Mouse (Mus musculus): ENCODE measurements at regions not wholly inside any gene's neighbourhood (a gene's known extent, or its start where the extent isn't known, plus 50 kb on each side); places are given as distances from the start of the nearest gene placed in this dataset.

- no peak for DNase-seq
Measured at GRCm38 (mm10) chr10:87432306-87432705, 61.2 kb downstream of the Ascl1 start.

DNA sequence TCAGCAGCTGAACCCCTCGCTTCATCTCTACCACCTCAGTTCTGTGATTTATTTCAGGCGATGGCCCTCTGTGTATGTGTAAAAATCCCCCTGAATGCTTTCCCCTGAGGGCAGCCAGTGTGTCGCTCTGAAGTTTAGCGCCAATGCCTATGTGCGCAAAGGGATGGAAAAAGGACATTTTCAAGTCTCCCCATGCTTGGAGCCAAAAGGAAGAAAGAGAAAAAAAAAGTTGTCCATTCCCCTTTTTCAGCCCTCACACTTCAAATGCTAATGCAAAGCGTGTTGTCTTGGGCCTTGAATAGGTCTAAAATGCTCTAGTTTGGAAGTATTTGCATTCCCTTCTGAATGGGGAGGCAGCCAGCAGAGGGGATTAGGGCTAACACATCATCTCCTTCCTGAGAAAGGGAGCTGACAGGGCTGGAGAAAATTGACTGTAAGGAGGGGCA is 73.5 kb downstream of the Ascl1 start:
- DNase-seq = peak; percentile 69

GRCm38 (mm10) chr10:87419245-87419939 is 74.1 kb downstream of the Ascl1 start:
- DNase-seq = peak; percentile 44

DNA sequence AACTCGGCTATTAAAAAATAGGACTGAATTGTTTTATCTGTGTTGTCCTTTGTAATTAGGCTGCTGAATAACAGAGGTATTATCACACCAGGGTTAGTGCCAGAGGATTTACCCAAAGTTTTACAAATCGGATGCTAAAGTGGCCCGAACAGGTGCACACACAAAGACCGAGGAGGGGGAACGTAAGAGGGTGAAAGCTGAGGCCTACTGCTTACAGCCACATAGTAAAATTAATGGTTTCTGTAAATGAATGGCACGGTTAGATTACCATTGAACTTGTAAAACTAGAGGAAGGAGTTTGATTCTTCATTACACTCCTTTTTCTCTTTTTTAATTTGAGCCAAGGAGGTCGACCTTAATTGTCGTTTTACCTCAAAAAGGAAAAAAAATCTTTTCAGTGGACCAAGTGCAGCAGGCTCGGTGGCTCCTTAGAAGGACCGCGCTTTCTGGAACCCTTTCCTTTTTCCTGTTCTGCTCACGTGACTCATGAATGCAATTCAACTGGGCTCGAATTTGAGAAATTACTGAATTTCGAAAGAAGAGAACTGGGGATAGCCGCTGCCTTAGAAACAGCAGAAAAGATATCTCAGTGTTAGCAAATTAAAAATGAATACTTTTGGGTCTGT is 99.1 kb downstream of the Ascl1 start:
- DNase-seq = no peak

DNA sequence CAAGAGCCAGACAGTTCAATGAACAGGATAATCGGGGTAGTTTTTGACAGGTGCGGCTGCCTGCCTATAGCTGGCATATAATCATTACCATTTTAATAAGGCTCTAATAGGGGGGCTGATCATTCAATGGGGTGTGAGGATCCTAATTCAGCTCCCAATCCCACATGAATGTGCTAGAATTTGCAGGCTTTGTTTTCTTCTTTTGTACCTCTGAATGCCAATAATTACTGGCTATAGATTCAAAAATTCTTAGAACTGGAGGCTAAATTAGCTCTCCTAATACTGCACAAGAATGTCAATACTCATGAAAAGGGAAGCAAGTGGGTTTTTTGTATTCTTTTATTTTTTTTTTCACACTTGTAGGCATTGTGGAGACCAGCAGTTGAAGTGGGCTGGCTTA is 104.3 kb downstream of the Ascl1 start:
- no peak for DNase-seq

GRCm38 (mm10) chr10:87385276-87385675 is 108.2 kb downstream of the Ascl1 start:
- no peak for DNase-seq

DNA sequence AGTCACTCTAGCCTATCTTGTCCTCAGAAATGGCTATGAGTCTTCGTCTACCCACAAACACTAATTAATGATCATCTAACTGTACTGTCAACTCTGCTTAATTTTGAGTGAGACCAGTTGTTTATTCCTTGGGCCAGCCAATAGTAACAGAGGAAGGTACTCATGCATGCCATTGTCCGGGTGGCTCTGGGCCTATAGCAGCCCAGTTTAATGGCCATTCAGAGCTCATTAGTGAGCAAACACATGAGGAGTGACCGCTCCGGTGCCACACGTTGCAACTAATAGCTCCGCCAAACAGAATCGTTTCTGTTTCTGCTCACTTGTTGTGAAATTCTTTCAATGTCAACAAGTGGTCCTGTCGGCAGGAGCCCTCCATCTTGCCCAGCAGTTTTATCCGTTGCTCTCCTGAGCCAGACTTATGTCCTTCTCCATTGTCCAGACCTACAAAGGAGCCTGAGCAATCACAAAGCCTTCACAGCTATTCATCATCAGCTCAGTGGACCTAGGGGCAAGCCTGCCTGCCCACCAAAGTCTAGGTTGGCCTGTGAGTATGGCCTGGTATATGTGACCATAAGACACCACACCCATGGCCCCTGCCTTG is 108.8 kb downstream of the Ascl1 start:
- DNase-seq = no peak

DNA sequence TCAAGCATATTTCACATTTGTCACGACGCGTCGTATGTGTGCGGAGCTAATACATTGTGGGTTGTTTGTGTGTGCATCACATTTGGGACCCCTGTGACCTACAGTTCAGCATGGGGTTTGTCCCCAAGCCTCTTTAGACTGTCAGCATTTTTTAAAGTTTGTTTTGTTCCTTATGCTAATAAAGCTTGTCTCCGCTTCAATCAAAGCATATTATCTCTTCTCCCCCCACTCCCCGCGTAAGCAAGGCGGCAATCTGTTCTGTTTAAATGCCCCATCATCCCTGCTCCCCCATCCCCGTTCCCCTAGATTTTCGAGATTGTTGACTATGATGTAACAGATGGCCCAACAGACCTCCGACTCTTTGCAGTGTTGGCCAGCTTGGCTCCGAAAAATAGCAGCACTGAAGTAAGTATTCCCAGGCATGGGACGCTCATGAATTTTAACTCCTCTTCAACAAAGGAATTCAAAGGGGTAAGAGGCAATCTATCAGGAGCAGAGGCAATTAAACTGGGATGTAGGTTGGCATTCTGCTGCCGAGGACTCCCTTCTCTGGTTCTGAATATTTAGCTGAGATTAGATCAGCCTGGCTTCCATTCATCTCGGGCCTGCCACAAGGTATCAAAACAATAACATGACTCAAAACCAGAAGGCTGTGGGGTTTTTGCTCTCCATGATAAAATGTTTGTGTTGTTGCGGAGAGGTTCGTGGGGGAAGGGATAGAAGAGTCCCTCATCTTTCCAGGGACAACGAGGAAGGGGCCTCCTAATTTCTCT is 141.9 kb downstream of the Ascl1 start:
- DNase-seq = peak; percentile 55

DNA sequence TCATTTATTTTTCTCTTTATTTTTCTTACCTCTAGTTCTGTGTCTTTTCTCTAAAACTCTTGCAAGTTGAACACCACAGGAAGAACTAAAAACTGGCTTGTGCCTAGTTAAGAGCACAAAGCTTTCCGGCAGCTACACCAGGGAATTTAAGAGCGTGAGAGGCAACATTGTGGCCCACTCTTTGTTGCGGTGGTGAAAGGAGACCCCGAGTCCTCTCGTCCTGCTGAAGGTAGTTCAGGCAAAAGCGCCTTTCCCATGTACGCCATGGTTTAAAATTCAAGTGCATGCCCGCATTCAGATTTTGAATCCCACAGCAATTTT is 142.4 kb downstream of the Ascl1 start:
- peak; percentile 28 for DNase-seq

DNA sequence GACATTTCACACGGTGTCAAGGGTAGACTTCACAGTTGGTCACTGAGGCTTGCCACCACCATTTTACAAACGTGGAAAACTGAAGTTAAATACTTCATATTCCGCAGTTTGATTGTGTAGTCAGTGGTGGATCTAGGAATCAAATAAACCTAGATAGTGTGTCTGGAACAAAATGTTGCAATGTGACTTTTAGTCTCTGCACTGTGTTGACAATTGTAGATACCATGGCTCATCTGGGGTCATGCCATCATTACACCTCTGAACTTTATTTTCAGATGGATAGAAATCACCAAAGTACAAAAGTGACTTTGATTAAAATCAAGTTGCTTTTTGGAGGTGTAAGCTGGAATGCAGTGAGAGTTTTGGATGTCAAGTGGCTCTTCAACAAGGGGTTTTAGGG is 158.3 kb downstream of the Ascl1 start:
- DNase-seq = no peak

DNA sequence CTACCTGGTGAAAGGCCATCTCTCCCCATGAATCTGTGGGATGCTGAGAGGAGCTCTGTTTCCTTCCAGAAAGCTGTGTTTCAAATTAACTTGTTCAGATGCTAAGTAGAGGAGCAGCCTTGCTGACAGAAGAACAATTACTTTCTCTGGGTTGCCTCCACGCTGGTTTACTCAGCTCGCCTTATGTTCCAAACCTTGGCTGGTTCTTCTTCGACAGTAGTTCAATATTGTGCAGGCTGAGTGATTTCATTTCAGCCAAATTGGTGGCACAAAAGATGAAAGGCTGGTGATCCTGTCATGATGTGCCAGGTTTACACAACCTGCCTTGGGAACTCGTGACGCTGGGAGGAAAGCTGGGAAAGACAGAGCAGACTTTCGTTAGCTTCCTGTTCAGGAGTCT is 160.1 kb downstream of the Ascl1 start:
- no peak for DNase-seq

GRCm38 (mm10) chr10:87329471-87329870 is 164.0 kb downstream of the Ascl1 start:
- DNase-seq = no peak

DNA sequence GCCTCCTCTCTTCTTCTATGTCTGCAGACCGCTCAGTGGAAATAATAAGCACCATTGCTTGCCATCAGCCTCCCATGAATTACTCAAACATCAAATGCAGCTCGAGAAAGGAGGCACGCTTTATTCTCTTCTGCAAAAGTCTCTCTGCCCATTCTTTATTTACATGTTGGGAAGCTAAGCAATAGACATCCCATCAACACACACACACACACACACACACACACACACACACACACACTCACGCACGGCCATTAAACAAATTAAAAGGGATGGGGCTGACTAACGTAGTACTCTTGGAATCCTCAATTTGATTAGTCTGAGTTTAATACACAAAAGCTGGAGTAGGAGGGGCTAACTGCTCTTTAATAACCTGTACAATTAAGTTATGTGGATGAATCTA is 167.7 kb downstream of the Ascl1 start:
- no peak for DNase-seq

DNA sequence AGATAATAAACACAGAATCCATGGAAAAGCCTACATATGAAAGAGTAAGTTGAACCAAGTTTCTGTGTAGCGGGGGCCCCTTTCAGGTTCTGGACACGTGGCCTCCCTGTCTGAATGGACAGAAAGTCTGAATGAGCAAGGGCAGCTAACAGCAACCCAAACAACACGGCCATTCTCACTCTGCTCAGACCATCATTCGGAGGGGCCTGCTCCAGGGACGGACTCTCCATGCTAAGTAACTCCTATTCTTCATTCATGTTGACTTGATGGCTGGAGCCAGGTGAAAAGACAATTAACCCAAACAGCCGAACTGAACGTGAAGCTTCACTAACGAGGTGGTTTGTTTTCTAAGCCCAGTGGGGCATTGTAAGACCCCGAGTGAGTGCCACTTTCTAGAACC is 168.3 kb downstream of the Ascl1 start:
- no peak for DNase-seq

DNA sequence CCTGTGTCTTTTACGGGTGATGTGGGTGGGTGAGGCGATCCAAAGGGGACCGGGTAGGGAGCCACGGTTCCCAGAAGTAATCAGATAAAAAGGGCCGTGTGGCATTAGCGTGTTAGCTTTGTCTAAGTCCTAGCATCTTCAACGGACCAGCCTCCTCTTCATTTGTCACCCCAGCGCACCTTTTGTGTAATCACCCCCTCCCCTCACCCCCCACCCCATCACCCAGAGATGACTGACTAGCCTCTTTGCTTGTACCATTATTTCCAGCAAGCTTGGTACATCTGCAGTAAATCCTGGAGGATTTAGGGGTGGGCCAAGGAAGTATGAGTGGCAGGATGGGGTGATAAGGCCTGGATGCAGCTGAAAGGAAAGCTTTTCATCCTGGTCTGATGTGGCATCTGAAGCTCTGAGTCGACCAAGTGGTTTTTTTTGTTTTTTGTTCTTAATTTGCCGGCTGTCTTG is 183.8 kb downstream of the Ascl1 start:
- no peak for DNase-seq

GRCm38 (mm10) chr10:87308815-87309396 is 184.6 kb downstream of the Ascl1 start:
- DNase-seq = no peak

GRCm38 (mm10) chr10:87297166-87297565 is 196.3 kb downstream of the Ascl1 start:
- no peak for DNase-seq

DNA sequence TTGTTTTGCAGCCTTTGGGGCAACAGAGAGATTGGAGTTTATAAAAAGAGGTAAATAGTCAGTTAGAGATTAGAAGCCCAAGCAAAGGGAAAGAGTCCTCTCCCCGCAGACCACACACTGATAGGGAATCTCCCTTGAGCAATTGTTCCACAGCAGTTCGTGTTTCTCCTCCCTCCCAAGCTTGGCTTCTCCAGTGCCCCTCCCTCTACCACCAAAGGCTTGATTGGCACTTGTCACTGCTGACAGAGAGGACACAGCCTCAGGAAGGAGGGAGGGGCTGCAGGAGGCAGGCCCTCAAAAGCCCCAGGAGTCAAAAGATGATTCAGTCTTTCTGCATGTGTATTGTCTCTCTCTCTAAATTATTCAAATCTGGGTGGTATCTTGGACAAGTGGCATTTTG is 200.1 kb downstream of the Ascl1 start:
- DNase-seq = peak; percentile 10

DNA sequence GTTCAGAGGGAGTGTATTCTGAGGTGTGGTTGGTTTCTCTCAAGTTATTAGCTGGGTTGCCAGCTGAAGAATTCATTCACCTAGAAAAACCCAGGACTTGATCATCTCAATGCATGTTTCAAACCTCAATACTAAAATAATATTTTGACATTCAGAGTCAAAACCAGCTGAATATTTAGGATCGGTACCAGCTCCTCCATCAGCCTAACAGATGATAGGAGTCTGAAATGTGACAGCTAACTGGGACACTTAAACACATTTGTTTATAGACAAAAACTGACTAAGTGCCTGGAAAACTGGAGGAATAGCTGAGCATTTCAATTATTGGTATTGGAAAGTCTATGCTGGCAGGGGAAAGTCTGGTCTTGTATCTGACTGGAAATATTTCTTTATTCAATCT is 206.6 kb downstream of the Ascl1 start:
- no peak for DNase-seq

- DNase-seq = no peak
Measured at GRCm38 (mm10) chr10:87284296-87284695, 209.2 kb downstream of the Ascl1 start.
